Mouse (Mus musculus) inflammation-experienced regulatory T-cells, adult 6 months (primary cell): Measurements from ENCODE around the gene Tlx2. TPM values are rescaled to one million over a fixed set of nuclear protein-coding genes. Genes with fewer than 3 reads are reported as not detected.

ENCODE experiments used
- ATAC-seq: one replicate; pipeline ENCODE4 v1.8.0; 2017
- polyA plus RNA-seq, 3 experiments: library from polyadenylated mRNA; unstranded; fragments of 100-300 nt; shearing (Covaris generic); gene quantifications; one replicate each; pipeline ENCODE4 v1.2.1; 2017

Gene Tlx2
- polyA plus RNA-seq, 3 experiments from 2014 or later: not detected

DNA sequence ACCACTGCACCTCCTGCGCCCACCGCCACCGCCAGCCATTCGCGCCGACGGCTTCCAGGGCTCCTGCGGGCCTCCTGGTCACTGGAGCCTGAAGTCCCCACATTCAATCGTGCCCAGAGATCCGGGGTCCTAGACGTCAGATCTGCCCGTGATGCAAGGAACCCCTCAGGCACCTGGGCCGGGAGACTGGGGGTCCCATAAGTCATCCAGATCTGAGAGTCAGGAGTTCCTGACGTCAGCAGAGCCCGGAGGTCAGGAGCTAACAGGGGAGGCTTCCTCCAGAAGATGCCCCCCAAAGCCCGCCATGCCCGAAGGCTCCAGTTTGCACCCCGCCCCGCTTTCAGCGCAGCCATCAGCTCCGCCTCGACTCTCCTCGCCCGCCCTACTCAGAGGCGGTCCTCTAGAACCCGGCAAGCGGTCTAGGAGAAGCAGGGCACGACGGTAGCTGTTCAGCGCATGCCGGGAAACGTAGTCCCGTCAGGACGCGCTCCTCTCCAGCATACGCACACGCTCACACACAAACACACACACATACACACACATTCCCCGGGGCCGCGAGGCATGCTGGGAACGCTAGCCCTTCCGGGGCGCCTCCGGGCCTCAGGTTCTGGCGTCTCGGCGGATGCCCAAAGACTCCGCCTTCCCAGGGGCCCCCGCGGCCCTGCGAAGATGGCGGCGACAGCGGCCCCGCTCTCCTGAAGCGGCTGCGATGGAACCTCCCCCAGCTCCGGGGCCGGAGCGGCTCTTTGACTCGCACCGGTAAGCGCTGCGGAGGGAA, 15.8 kb downstream of the Tlx2 start, which contains the start of gene Aup1:
Aup1 (plus strand) TSS at position 448 of the 778 bp plus-strand sequence.
- peak; percentile 91 for ATAC-seq

DNA sequence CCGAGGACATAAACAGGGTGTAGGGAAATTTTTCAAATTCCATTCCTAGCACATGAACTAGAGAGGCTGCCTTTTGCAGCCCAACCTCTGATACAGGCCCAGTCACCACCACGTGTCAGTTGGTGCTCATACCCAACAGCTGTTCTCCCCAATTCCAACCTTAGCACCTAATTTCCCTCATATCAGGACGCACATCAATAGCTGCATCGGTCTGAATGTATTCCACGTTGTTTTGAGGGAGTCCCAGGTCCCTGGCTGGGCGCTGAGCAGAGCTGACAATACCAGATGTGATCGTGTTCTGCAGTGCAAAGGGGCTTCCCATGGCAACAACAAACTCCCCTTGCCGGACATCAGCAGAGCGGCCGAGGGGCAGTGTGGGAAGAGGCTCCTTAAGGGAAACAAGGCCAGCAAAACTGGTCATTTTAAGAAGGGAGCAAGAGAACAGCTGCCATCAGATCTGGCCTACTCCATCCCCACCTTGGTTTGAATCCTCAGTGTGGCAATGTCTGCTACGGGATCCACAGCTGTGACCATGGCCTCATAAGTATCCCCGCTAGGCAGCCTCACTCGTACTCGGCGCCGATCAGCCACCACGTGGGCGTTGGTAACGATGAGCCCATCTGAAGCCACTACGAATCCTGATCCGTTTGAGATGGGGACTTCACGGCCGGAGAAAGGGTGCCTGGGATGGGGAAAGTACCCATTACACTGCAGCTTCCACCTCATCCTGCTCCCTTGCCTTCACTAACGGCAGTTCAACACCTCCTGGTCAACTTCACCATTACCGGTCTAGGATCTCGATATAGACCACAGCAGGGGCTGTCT, 16.7 kb downstream of the Tlx2 start:
- ATAC-seq: peak; percentile 27

DNA sequence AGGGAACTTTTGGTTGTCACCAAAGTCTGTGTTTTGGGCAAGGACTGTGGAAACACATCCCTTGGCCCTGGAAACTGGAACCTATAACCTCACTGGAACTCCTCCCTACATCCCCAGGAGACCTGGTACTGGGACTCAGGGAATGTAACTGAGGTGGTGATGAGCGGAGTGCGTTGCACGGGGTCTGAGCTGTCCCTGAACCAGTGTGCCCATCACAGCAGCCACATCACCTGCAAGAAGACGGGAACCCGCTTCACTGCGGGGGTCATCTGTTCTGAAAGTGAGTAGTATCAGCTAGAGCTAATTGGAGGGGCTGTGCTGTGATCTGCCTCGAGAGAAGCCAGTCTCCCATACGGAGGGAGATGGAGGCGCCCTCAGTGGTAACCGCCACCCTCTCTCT, 20.7 kb downstream of the Tlx2 start:
- no peak for ATAC-seq

DNA sequence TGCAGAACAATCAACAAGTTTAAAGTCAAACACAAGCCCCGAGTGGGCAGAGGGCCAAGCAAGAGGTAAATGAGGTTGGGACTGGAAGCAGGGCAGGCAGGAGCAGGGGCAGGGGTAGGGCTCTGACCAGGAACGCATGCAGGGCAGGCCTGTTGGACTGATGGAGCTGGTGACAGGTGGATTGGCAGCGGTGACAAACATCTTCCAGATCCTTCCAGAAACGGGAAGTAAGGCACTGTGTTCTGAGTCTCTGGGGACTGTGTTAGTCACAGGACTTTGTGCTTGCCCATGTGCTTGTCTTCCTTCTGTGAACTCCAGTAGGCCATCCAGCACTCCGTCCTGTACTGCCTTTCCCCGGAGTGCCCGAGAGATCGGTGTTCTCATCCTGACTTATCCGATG, 25.4 kb downstream of the Tlx2 start:
- ATAC-seq: no peak

DNA sequence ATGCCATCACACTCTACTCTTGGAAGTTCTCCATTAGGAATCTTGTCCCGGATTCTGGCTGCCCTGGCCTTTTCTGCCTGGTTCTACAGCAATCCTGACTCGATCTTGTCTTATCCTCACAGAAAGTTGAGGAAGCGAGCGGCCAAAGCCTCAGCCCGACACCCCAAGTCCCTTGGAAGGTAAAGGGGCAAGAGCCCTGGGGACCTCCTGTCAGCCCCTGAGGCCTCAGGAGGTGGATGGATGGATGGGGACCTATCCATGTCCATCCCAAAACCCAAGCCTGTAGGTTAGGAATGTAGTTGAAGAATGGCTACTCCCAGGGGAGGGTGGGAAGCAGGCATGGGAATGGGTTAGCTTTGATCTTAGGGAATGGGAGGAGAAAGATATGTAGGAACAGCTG, 26.1 kb downstream of the Tlx2 start:
- no peak for ATAC-seq

DNA sequence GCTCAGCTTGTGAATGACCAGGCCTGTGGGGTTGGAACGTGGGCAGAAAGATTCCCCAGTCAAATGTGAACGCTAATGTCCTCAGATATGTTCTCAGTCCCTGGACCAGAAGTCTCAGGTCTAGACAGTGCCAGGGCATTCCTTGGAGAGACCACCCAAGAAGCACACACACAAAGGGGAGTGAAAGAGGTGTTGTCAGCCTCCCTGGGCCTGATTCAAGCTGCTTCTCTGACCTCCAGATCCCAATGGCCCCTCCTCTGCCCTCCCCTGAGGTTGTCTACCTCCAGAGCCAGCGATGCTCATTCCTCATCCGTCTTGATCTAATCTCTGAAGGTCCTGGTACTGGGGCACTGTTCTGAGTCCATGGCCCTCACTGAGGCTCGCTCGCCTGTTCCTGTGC, 26.5 kb downstream of the Tlx2 start:
- no peak for ATAC-seq

DNA sequence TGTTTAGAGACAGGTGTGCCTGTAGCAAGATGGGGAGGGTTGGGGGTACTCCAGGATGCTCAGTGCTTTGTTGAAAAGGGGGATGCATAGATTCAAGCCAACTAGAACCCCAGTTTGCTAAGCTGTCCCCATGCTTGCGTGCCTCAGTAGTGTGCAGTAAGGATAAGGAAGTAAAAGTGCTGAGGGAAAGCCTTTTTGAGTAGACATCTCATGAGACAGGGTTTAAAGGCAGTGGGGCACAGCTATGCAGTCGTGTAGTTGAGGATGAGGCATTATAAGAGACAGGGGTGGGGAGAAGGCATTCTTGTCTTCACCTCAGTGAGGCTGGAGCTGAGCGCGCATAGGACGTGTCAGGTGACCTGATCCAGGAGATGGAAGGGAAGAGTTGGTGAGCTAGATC, 29.5 kb downstream of the Tlx2 start:
- no peak for ATAC-seq

DNA sequence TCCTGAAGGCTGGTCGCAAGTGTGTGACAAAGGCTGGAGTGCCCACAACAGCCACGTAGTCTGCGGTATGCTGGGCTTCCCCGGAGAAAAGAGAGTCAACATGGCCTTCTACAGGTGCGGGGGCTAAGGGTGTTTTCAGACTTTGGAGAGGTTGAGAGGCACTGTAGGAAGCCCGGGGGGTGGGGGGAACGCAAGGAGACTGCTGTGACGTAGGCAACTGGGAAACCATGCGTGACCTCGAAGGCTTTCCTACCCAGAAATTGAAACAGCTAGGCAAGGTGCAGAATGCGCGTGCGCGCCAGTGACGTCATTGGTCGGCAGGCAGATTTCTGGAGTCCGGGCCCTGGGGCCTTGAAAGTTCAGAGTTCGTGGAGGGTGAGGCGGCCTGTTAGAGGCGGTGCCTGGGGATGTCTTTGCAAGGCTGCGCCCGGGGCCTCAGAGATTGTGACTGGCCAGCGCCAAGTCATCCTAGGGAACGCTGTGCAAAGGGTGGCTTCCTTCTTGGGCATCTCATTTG, 31.5 kb downstream of the Tlx2 start:
- peak; percentile 89 for ATAC-seq

DNA sequence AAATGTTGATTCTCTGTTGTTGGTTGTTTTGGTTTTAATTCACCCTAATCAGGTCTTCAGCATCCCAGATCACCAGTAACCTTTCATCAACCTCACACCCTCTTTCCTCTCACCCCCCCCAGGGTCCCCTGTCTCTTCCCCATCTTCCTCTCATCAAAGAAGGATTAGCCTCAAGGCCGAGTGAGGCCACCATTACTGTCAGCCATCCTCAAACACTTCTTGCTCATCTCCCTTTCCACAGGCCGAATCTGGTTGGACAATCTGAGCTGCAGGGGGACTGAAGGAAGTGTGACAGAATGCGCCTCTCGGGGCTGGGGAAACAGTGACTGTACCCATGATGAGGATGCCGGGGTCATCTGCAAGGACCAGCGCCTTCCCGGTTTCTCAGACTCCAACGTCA, 32.9 kb downstream of the Tlx2 start:
- ATAC-seq: no peak

DNA sequence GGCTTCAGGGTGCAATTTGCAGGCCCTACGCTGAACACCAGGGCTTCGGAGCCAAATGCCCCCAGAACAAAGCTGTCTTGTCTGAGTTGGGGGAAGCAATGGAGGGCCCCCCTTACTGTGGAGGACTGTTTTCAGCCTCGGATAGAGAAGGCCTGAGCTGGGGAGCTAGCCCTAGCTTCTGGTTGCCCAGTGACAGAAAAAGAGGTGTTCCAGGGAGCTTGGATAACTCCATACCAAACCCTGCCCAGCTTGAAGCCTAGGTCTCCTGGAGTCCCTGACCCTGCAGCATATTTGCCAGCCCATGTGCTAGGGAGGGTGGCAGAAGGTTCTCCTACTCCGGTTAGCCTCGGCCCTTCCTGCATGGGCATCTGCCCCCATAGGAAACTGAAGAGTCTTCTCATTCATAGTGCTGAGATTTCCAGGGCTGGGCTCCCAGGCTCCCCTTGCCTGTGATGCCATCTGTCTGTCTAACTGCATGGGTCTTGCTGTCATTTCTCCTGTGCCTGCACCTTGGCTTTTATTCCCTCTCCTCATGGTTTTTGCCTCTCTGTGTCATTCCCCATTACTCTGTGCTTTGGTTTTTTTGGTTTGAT, 35.5 kb downstream of the Tlx2 start:
- no peak for ATAC-seq

DNA sequence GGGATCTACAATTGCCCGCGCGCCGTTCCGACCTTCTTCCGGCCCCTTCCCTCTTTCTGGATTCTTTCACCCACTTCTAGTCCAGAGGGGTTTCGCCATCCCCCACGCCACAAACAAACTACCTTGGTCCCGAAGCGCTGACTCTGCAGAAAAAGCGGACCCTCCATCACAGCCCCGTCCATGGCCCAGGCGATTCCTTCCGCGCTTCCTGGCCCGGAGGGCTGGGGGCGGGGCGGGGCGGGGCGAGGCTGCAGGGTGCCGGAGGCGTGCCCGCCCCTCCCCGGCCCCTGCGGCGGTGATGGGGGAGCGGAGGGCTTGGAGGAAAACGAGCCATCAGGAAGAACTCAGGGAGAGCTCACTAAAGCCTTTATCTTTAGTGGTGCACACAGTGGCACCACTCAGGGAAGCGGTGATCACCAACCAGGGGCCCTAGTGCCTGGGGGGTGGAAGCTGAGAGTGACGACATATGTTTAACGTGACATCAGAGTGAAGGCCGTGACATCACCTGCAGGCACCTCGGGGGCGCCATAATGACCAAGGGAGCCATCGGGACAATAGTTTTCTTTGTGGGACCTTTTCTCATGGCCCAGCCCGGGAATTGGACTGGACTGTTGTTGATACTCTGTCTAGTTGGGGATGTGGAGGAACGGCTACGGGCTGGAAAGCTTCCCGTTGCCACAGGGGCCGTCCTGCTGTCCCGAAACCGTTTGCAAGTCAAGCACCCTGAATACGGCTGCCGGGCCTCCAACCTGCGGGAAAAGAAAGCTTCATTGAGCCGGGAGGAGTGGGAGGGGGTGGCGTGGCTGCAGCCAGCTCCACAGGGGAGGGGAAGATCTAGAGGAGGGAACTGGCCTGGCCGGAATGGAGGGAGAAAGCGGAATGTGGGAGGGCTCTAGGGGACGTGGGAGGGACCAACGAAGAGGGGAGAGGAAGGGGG, 36.6 kb downstream of the Tlx2 start, which contains the start of the genes Dok1 and Loxl3:
Dok1 (minus strand) TSS at position 223 of the 937 bp plus-strand sequence.
Loxl3 (plus strand) TSS at position 925 of the 937 bp plus-strand sequence.
- peak; percentile 67 for ATAC-seq

DNA sequence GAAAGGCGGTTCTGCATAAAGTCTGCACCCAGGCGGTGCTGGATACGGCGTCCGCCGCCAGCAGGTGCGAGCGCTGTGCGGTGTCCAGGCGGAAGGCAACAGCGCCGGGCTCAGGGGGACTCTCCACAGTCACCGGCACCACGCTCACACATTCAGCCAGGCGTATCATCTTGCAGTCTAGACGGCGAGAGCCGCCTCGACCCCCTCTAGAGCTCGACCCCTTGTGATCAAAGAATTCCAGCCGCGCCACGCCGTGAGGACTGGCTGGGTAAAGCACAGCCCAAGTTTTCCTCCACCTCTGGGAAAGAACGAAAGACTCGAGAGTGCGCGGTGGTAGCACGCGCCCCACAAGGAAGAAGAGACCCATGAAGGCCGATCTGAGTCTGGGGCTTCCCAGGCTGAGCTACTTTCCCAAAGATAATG, 37.3 kb downstream of the Tlx2 start:
- peak; percentile 54 for ATAC-seq

DNA sequence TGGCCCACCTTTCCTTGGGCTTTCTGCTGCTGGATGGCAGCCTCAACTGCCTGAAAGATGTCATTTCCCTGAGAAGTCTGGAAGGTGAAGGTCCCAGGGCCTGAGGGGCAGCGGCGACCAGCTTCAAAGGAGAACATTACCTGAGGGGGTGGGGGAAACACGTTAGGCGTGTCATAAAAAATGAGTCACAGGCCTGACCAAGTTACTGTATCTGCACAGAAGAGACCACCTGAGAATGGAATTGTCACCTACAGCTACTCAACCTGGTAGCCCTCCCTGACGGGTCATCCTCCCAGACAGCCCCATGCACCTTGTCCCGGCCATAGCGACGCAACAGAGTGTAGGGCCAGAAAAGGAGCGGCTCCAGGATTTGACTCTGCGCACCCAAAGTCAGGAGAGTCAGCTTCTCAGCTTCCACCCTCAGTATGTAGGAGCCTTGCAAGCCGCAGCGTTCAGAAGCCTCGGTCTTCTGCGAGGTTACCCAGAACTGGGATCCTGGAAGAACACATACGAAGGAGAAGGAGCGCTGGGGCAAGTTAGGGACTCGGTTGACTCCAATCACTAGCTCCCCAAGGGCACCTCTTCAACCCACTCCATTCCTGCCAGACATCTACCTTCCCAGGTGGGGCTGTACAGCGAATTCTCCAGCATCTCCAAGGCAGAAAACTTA, 38.0 kb downstream of the Tlx2 start:
- no peak for ATAC-seq

DNA sequence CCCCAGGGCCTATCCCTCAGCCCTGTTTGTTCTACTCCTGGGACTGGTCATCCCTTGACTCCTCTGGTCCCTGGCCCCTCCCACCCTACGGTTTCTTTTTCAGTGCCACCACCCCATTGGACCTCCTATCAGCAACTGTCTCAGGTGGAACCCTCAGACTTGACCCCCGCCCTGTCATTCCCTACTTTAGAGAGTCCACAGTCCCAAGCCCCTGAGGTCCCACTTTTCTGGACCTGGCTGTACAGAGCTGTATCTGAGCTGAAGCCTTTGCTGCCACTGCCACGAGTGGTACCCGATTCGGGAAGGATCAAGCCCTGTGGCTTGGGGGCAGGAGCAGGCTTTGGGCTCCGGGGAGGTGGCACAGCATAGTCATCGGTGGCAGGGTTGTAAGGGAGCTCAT, 39.0 kb downstream of the Tlx2 start:
- ATAC-seq: no peak

DNA sequence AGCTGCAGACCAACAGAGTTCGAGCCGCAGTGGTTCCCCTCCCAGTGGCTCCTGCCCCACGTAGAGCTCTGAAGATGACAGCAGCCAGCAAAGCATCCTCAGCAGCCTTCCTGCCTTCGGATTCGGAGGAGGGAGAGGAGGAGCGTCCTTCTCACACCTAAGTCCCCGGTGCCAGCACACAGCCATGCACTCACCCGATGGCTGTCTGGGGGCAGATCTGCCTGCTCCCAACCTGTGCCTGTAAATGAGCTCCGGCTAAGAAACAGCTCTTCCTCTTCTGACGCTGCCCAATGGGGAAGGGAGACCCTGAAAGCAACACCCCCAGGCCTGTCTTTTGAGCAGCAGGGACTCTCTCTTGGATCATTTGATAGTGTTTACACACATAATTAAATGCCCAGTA, 40.3 kb downstream of the Tlx2 start:
- no peak for ATAC-seq

DNA sequence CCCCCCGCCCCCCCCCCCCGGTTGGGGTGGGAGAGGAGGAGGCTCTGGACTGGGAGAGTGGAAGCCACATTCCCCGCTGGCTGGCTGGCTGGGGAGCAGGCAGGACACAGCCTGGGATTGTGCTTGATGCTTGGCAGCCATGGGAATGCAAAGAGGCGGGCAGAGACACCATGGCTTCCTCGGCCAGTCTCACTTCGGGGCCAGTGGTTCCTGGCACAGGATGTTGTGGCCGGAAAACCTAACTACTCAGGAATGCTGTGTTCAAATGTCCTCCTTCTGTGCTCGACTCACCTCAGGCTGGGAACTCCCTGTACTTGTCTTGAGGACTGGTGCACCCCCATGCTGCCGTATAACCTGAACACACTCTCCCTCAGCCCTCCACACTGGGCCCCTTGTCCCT, 42.4 kb downstream of the Tlx2 start:
- ATAC-seq: no peak

DNA sequence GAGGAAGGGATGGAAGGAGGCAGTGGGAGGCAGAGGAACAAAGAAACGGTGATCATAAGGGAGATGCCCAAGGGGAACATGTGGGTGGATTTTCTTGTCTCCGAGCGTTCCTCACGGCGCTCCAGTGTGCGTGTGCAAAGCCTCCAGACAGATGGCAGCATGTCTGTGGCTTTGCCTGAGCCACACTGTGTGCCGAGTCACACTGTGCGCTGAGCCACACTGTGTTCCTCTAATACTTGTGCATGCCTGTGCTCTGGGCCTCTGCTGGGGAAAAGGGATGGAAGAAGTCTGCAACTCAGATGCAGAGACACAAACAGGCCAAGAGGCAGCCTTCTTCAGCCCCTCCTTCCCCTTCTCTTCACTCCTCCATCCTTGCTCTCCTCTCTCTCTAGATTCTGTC, 42.8 kb downstream of the Tlx2 start:
- no peak for ATAC-seq

DNA sequence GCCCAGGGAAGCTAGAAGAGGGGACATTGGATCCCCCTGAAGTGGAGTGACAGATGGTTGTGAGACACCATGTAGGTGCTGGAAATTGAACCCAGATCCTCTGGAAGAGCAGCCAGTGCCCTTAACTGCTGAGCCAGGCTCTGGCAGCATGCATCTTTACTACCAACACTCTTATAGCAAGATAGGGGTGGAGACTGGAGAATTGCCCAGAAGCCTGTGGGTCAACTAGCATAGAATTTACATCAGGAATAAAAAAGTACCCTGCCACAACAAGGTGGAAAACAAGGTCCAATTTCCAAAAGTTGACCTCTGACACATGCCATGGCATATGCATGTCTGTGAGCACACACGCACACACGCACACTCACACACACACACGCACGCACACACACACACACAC, 44.9 kb downstream of the Tlx2 start:
- no peak for ATAC-seq

DNA sequence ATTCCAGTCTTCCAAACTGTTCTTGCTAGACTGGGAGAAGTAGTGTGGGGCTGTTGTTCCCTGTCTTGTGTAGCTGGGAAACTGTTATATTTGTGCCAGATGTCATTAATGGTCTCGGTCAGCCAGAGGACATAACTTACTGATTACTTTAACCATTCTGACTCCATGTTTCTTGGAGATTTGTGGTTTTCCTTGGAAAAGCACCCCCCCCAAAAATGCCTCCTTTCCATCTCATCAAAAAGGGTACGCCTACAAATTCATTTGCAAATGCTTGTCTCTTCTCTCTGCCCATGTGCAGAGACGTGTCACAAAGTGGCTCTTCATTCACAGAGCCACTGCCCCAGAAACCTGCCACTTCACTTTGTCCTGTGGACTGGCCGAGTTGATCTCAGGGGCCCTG, 45.7 kb downstream of the Tlx2 start:
- no peak for ATAC-seq

DNA sequence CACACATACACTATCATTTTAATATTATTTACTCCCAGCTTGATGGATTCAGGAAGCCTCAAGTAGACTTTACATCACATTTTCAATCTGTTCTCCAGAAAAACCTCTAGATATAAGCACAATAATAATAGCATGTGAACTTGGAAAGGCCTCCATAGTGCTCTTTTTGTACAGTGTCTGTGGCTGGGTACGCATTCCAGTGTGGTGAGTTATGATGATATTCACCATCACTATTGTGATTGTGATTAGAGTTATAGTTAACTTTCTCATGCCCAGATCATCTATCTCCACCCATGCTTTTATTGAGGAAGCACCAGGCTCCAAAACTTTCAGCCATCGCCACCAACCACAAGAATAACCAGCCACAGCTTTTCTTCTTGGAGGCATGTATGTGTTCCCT, 46.3 kb downstream of the Tlx2 start:
- no peak for ATAC-seq

DNA sequence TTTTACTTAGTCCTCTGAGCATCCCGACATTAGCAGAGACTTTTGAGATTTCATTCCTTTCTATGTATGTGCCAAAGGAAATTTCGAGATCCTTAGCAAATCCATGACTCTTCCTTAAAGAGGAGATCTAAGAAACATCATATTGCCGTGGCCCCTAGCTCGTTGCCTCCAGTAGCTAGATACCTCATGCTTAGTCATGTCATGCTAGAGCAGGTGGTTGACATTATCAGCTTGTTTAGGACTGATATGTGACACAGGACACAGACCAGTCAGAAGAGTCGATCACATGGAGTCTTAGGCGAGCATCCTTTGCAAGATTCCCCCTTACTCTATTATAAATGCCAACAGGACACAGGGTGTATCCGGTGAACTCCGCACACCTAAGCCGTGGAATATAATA, 47.1 kb downstream of the Tlx2 start:
- ATAC-seq: no peak
